Mouse (Mus musculus): ENCODE results near the gene Olfml2a. TPM values are rescaled to one million over a fixed set of nuclear protein-coding genes. Genes with fewer than 3 reads are reported as not detected.

Gene Olfml2a
- total and polyA plus RNA-seq, 3 experiments: 0.12 to 0.33 TPM; not detected in 1

DNA sequence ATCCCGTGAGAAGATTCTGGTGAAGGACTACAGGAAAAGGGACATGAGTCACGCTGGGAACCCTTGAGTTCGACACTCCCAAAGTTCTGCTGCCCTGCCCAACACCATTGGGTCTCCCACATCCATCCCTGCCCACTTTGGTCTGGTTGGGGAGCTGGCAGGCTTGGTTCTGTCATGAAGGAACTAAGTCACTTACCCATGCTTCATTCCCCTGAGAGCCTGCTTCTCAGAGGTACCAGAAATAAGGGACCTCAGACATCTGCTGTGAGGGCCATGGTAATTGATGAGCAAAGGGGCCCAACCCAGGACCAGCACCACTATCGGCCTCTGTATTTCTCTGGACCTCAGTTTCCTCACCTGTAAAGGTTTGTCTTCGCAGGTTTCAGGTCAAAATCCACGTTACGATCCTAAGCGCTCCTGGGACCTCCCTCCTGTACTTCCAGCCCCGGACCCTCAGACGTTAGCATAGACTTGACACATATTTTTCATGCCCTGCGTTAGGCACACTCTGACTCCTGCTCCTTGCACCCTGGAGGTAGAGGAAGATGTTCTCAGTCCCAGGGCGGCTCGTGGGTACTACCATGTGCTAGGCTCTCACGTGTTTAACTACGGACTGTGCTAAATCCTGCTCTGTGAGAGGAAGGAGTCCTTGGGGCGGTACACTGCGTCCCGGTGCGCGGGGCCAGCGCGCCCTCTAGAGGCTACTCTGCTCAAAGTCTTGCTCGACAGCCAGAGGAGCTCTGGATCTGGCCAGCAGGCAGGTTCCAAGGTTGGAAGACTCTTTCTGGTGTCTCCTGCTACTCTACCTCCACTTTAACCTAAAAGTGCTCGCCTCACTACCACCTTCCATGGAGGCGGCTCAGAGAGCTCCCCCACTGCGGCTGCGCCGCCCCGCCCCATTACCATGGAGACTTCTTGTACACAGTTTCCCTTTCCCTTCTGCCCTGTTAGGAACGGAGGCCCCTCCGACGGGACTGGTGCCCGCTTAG, 65.9 kb downstream of the Olfml2a start, which contains the start of gene Wdr38:
TSS of gene Wdr38 (plus strand) at position 91 of the 989 bp plus-strand sequence.
- Histone ChIP-seq H3K79me2 (ENCODE audit: control insufficient read depth, insufficient read depth, low read length, poor library complexity) (peaks cover 12% of the 10 kb centered on the region), H3K9me3 (replicated peaks; ENCODE audit: insufficient read depth, low read length) (no peaks in the 10 kb centered on the region), H3K27me3 (ENCODE audit: control insufficient read depth in 1 of 2, insufficient read depth in 2 of 2, low read length in 2 of 2) (no peaks in the 10 kb centered on the region), H3K27ac (ENCODE audit: control insufficient read depth, low read depth, low read length) (peak within 1 kb of the TSS; percentile 91), H3K36me3 (ENCODE audit: control insufficient read depth in 1 of 2, insufficient read depth in 2 of 2, low read length in 2 of 2) (peaks cover 0 to 10% of the 10 kb centered on the region in 2 experiments; a peak in 3 of 4 replicates), H3K4me3 (ENCODE audit: control insufficient read depth in 1 of 2, insufficient read depth in 1 of 2, low read depth in 2 of 2, low read length in 2 of 2) (peak within 1 kb of the TSS; percentile 56 to 59), H3K9ac (ENCODE audit: control insufficient read depth, low read depth, low read length, poor library complexity, severe bottlenecking) (peak within 1 kb of the TSS; percentile 73), H3K4me1 (ENCODE audit: control insufficient read depth in 1 of 2, insufficient read depth in 2 of 2, low read length in 2 of 2) (peaks cover 0 to 9% of the 10 kb centered on the region in 2 experiments; a peak in 3 of 4 replicates)
- DNase-seq (ENCODE audit: low read depth, low spot score): peak; percentile 93
- TF ChIP-seq ELF1 (IDR thresholded peaks at IDR 0.05; ENCODE audit: low read depth, low read length) (peak; percentile 21; the same call in 1 of the 2 replicates), TCF12 (IDR thresholded peaks at IDR 0.05; ENCODE audit: low read depth, low read length) (peak; percentile 14; the same call in 1 of the 2 replicates), MXI1 (IDR thresholded peaks at IDR 0.05; ENCODE audit: low read depth, low read length) (peak; percentile 99), HCFC1 (IDR thresholded peaks at IDR 0.05; ENCODE audit: low read depth, low read length) (peak; percentile 73), EP300 (IDR thresholded peaks at IDR 0.05; ENCODE audit: low read depth in 1 of 2, low read length in 2 of 2) (no peak; a peak in 1 of 4 replicates), MAX (IDR thresholded peaks at IDR 0.05; ENCODE audit: low read length) (peak; percentile 99), GABPA (IDR thresholded peaks at IDR 0.05; ENCODE audit: low read depth, low read length) (no peak), ZKSCAN1 (IDR thresholded peaks at IDR 0.05; ENCODE audit: low read depth, low read length) (no peak), NRF1 (IDR thresholded peaks at IDR 0.05; ENCODE audit: insufficient read depth, low read depth, low read length, poor library complexity, severe bottlenecking) (peak; percentile 90), POLR2AphosphoS2 (IDR thresholded peaks at IDR 0.05; ENCODE audit: low read length) (no peak), ZC3H11A (IDR thresholded peaks at IDR 0.05; ENCODE audit: low read depth, low read length) (no peak), MYB (IDR thresholded peaks at IDR 0.05; ENCODE audit: low read depth, low read length) (no peak), MAFK (IDR thresholded peaks at IDR 0.05; ENCODE audit: borderline replicate concordance, low read depth, low read length) (no peak), BHLHE40 (IDR thresholded peaks at IDR 0.05; ENCODE audit: borderline replicate concordance, low read depth, low read length) (peak; percentile 80), KAT2A (conservative IDR thresholded peaks at IDR 0.05; ENCODE audit: low read depth, low read length) (no peak), ZMIZ1 (IDR thresholded peaks at IDR 0.05; ENCODE audit: low read depth, low read length) (no peak), SMC3 (IDR thresholded peaks at IDR 0.05; ENCODE audit: low read depth, low read length) (peak; percentile 68), USF2 (IDR thresholded peaks at IDR 0.05; ENCODE audit: borderline replicate concordance in 1 of 2, insufficient read depth in 1 of 2, low read depth in 1 of 2, low read length in 2 of 2) (no peak), SIN3A (IDR thresholded peaks at IDR 0.05; ENCODE audit: low read length) (peak; percentile 93), CHD1 (IDR thresholded peaks at IDR 0.05; ENCODE audit: low read depth, low read length) (no peak), NELFE (IDR thresholded peaks at IDR 0.05; ENCODE audit: low read depth, low read length) (peak; percentile 60), ETS1 (IDR thresholded peaks at IDR 0.05; ENCODE audit: low read depth, low read length) (0 out of 2 replicates have a peak, but pooled peaks have one; percentile 28), MAZ (IDR thresholded peaks at IDR 0.05; ENCODE audit: low read depth, low read length) (no peak), USF1 (IDR thresholded peaks at IDR 0.05; ENCODE audit: low read depth, low read length) (peak; percentile 71), GATA1 (IDR thresholded peaks at IDR 0.05; ENCODE audit: low read depth, low read length) (no peak), RCOR1 (IDR thresholded peaks at IDR 0.05; ENCODE audit: low read depth, low read length) (0 out of 2 replicates have a peak, but pooled peaks have one; percentile 16), TBP (IDR thresholded peaks at IDR 0.05; ENCODE audit: low read depth, low read length) (peak; percentile 66), E2F4 (IDR thresholded peaks at IDR 0.05; ENCODE audit: borderline replicate concordance, low read depth, low read length) (no peak), CHD2 (IDR thresholded peaks at IDR 0.05; ENCODE audit: low read length) (no peak), MEF2A (IDR thresholded peaks at IDR 0.05; ENCODE audit: extremely low read depth, insufficient replicate concordance, low read depth, low read length, poor library complexity, severe bottlenecking) (no peak), POLR2AphosphoS5 (IDR thresholded peaks at IDR 0.05; ENCODE audit: borderline replicate concordance, low read depth, low read length) (no peak), RAD21 (IDR thresholded peaks at IDR 0.05; ENCODE audit: low read depth, low read length) (peak; percentile 95), TAL1 (IDR thresholded peaks at IDR 0.05; ENCODE audit: low read length) (no peak), MYC (IDR thresholded peaks at IDR 0.05; ENCODE audit: low read depth, low read length) (peak; percentile 99)

All from MEL (cell line).